Mouse (Mus musculus): Measurements from ENCODE around the gene Foxp3. TPM values are rescaled to one million over a fixed set of nuclear protein-coding genes. Genes with fewer than 3 reads are reported as not detected.
A peak's percentile ranks its signal among the peaks of the same experiment; 100 is the strongest.

The Foxp3 gene
- total and polyA plus RNA-seq, 3 experiments: 0.21 to 0.38 TPM; not detected in 1

DNA sequence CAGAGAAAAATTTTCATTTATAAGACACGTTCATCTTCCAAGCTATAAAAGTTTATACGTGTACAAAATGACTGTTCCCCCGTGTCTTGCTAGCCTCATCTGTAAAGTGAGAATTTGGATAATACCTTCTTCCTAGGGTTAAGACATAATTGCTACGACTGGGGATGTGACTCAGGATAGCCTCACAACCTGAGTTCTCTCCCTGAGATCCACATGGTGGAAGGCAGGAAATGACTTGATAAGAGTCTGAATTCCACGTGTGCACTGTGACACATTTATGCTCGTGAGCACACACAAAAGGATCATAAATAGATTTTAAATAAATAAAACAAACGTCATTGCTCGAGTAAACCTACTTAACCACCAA lies 32.1 kb downstream of the Foxp3 start:
- in situ Hi-C loops (cut with MboI; ENCODE audit: low pct_ligation_motif_present, low pct_unique_long_range_greater_than_20kb, low sequenced_read_pairs) (no loop called here), dilution Hi-C loops (cut with MboI; ENCODE audit: extremely low pct_ligation_motif_present, extremely low pct_unique_long_range_greater_than_20kb, low sequenced_read_pairs) (no loop called here)
- 0 out of 2 replicates have a peak, but pooled peaks have one; percentile 0 for TF ChIP-seq SIN3A (IDR thresholded peaks at IDR 0.05; ENCODE audit: low read length)
- TF ChIP-seq ZMIZ1 (IDR thresholded peaks at IDR 0.05; ENCODE audit: low read depth, low read length): 0 out of 2 replicates have a peak, but pooled peaks have one; percentile 31
- no peak for TF ChIP-seq ZKSCAN1 (IDR thresholded peaks at IDR 0.05; ENCODE audit: borderline replicate concordance, low read depth, low read length)
- H3K9me3 ChIP-seq (replicated peaks; ENCODE audit: low read length): no peaks in the 10 kb centered on the region
- peaks cover 5% of the 10 kb centered on the region for H3K27me3 ChIP-seq (replicated peaks)
- DNase-seq (ENCODE audit: extremely low read depth): no peak
- peak overlapping the region; percentile 63; the same call in 1 of the 2 replicates for H3K4me2 ChIP-seq (ENCODE audit: insufficient read depth, low read depth, poor library complexity, severe bottlenecking)
- peak overlapping the region in 1 of 3 experiments; percentile 59 for H3K4me3 ChIP-seq (replicated peaks in 1 of 3; ENCODE audit: low read depth in 2 of 3, low read length in 2 of 3, poor library complexity in 1 of 3)
- no peak overlapping the region for H3K27ac ChIP-seq (ENCODE audit: insufficient read depth, low read depth)
- peaks cover 3 to 12% of the 10 kb centered on the region in 2 experiments; a peak in 3 of 4 replicates for H3K4me1 ChIP-seq (ENCODE audit: control insufficient read depth in 1 of 2, insufficient read depth in 2 of 2)
- peaks cover 3% of the 10 kb centered on the region; the same call in 1 of the 2 replicates for H3K79me2 ChIP-seq (replicated peaks; ENCODE audit: control insufficient read depth, extremely low read depth, insufficient read depth, poor library complexity, severe bottlenecking)
- H3K9ac ChIP-seq (ENCODE audit: insufficient read depth, low read depth): no peak overlapping the region
- H3K36me3 ChIP-seq (replicated peaks in 1 of 2; ENCODE audit: control insufficient read depth in 1 of 2, insufficient read depth in 1 of 2, low read length in 1 of 2): peaks cover 5 to 26% of the 10 kb centered on the region in 2 experiments

DNA sequence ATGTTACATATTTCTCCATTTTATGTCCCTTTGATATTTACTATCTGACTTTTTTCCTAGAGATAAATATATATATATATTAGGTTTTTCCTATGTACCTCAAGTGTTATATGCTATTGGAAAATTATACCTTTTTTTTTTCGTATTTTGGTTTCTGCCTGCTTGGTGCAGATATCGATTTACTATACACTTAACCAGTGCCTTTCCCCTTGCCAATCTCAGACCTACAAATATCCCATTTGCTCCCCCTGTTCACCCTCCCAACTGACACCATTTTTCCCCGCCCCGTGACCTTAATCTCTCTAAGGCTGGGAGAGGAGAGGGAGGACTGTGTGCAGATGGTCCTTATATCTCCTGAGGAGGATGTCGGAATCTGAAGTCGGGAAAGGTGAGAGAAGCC lies 33.3 kb downstream of the Foxp3 start, which contains the start of gene Cacna1f:
Gene Cacna1f, plus strand, starts transcription at position 301 of the 400 bp plus-strand sequence.
- Histone ChIP-seq H3K79me2 (replicated peaks; ENCODE audit: control insufficient read depth, extremely low read depth, insufficient read depth, poor library complexity, severe bottlenecking) (peaks cover 3% of the 10 kb centered on the region; the same call in 1 of the 2 replicates), H3K36me3 (replicated peaks in 1 of 2; ENCODE audit: control insufficient read depth in 1 of 2, insufficient read depth in 1 of 2, low read length in 1 of 2) (peaks cover 5 to 18% of the 10 kb centered on the region in 2 experiments), H3K4me3 (replicated peaks in 1 of 3; ENCODE audit: low read depth in 2 of 3, low read length in 2 of 3, poor library complexity in 1 of 3) (no peak within 1 kb of the TSS), H3K4me1 (ENCODE audit: control insufficient read depth in 1 of 2, insufficient read depth in 2 of 2) (peaks cover 3 to 12% of the 10 kb centered on the region in 2 experiments; a peak in 3 of 4 replicates), H3K9me3 (replicated peaks; ENCODE audit: low read length) (no peaks in the 10 kb centered on the region), H3K27me3 (replicated peaks) (peaks cover 5% of the 10 kb centered on the region), H3K4me2 (ENCODE audit: insufficient read depth, low read depth, poor library complexity, severe bottlenecking) (no peak within 1 kb of the TSS), H3K27ac (ENCODE audit: insufficient read depth, low read depth) (no peak within 1 kb of the TSS), H3K9ac (ENCODE audit: insufficient read depth, low read depth) (no peak within 1 kb of the TSS)
- in situ Hi-C loops (cut with MboI; ENCODE audit: low pct_ligation_motif_present, low pct_unique_long_range_greater_than_20kb, low sequenced_read_pairs) (no loop called here), dilution Hi-C loops (cut with MboI; ENCODE audit: extremely low pct_ligation_motif_present, extremely low pct_unique_long_range_greater_than_20kb, low sequenced_read_pairs) (no loop called here)
- TF ChIP-seq ZNF384 (IDR thresholded peaks at IDR 0.05; ENCODE audit: low read depth, low read length) (no peak), MYC (IDR thresholded peaks at IDR 0.05; ENCODE audit: low read depth, low read length) (no peak), SMC3 (IDR thresholded peaks at IDR 0.05; ENCODE audit: low read depth, low read length) (no peak)
- DNase-seq (ENCODE audit: extremely low read depth): no peak

DNA sequence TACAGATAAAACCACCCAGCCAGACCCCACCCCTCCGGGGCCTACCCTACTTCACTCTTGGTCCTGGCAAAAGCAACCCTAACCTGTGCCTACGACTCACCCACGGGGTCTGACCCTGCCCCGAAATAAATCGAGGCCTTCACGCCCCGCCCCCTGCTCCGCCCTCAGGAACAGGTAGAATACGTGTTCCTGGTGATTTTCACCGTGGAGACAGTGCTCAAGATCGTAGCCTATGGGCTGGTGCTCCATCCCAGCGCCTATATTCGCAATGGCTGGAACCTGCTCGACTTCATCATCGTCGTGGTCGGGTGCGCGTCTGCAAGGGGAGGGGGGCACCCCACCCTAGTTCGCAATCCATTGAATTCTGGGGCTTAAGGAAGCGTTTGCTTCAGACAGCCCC lies 36.6 kb downstream of the Foxp3 start:
- no peaks in the 10 kb centered on the region for H3K9me3 ChIP-seq (replicated peaks; ENCODE audit: low read length)
- H3K4me3 ChIP-seq (replicated peaks in 1 of 3; ENCODE audit: low read depth in 2 of 3, low read length in 2 of 3, poor library complexity in 1 of 3): no peak overlapping the region
- peaks cover 6% of the 10 kb centered on the region for H3K27me3 ChIP-seq (replicated peaks)
- no peak overlapping the region for H3K9ac ChIP-seq (ENCODE audit: insufficient read depth, low read depth)
- H3K36me3 ChIP-seq (replicated peaks in 1 of 2; ENCODE audit: control insufficient read depth in 1 of 2, insufficient read depth in 1 of 2, low read length in 1 of 2): no peaks in the 10 kb centered on the region
- TF ChIP-seq IRF4 (IDR thresholded peaks at IDR 0.05; ENCODE audit: low read depth, low read length) (no peak), RCOR1 (conservative IDR thresholded peaks at IDR 0.05; ENCODE audit: low read depth, low read length) (no peak), EP300 (IDR thresholded peaks at IDR 0.05; ENCODE audit: low read length) (no peak), SIN3A (IDR thresholded peaks at IDR 0.05; ENCODE audit: low read length) (no peak), ZC3H11A (IDR thresholded peaks at IDR 0.05; ENCODE audit: low read depth, low read length) (no peak), MAZ (IDR thresholded peaks at IDR 0.05; ENCODE audit: low read depth, low read length) (no peak), MXI1 (IDR thresholded peaks at IDR 0.05; ENCODE audit: low read depth, low read length) (no peak), MYC (IDR thresholded peaks at IDR 0.05; ENCODE audit: low read depth, low read length) (no peak), MAFK (IDR thresholded peaks at IDR 0.05; ENCODE audit: insufficient replicate concordance, low read length) (no peak), ZKSCAN1 (IDR thresholded peaks at IDR 0.05; ENCODE audit: borderline replicate concordance, low read depth, low read length) (no peak), CHD1 (IDR thresholded peaks at IDR 0.05; ENCODE audit: low read depth, low read length) (no peak)
- H3K27ac ChIP-seq (ENCODE audit: insufficient read depth, low read depth): no peak overlapping the region
- H3K79me2 ChIP-seq (replicated peaks; ENCODE audit: control insufficient read depth, extremely low read depth, insufficient read depth, poor library complexity, severe bottlenecking): no peaks in the 10 kb centered on the region
- in situ Hi-C loops (cut with MboI; ENCODE audit: low pct_ligation_motif_present, low pct_unique_long_range_greater_than_20kb, low sequenced_read_pairs): no loop called here
- no peaks in the 10 kb centered on the region for H3K4me1 ChIP-seq (ENCODE audit: control insufficient read depth in 1 of 2, insufficient read depth in 2 of 2)
- no peak overlapping the region for H3K4me2 ChIP-seq (ENCODE audit: insufficient read depth, low read depth, poor library complexity, severe bottlenecking)
- no peak for DNase-seq (ENCODE audit: extremely low read depth)
- dilution Hi-C loops (cut with MboI; ENCODE audit: extremely low pct_ligation_motif_present, extremely low pct_unique_long_range_greater_than_20kb, low sequenced_read_pairs): no loop called here
